In the genomic region with DNA sequence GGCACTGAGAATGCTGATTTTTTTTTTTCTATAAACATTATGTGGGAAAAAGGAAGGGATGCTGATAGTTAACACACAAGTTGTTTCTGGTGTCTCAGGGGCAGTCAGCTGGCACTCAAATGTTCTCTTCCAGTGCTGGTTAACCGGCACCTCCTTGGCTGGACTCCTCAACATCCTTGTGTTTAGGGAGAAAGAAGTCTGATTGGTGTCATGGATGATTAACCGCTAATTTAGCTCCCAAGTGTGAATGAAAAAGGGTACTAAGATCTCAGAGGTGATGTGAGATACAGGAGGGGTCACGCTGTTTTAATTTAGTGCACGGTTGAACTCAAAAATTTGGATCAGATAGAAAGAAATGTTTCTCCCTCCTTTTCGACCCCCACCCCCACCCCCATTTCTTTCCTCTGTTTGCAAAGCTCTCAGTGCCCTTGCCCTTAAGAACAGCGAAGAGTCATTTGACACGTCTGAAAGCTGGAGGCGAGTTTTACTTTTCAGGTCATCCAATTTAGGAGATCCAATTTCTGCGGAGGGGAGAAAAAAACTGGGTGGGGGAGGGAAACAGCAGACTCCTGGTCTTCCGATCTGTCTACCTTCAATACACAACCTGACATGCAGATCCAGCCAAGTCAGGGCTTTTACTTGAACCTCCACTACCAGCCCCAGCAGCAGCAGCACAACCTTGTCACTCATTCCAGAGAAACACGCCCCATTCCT, we compare ENCODE assay signal across 8 mouse cellular contexts. TPM values are rescaled to one million over a fixed set of nuclear protein-coding genes. Genes with fewer than 3 reads are reported as not detected.
DNase-seq lines count a peak whose midpoint lies in the region; ATAC-seq and TF ChIP-seq lines count a peak whose summit lies in the region.

No protein-coding gene starts in this region.

- 3% methylated on average over 11 of the region's 11 CpGs for WGBS in heart, embryonic 11.5 days (ENCODE audit: insufficient replicate concordance)
- 4% methylated on average over 11 of the region's 11 CpGs for WGBS in forebrain, embryonic 15.5 days
- WGBS in liver, embryonic 15.5 days (ENCODE audit: insufficient replicate concordance): 7% methylated on average over 11 of the region's 11 CpGs

- H3K9ac ChIP-seq in heart, embryonic 11.5 days (ENCODE audit: low read depth, low read length): no peak overlapping the region; the same call in 1 of the 2 replicates
- peak overlapping the region; percentile 52; the same call in 1 of the 2 replicates for H3K9ac ChIP-seq in ES-E14 (ENCODE audit: insufficient read depth, low read depth, low read length, poor library complexity, severe bottlenecking)
- peak overlapping the region; percentile 73; the same call in 1 of the 2 replicates for H3K9ac ChIP-seq in forebrain, embryonic 15.5 days (replicated peaks)
- 0 out of 2 replicates have a peak overlapping the region, but pooled peaks have one; percentile 28 for H3K9ac ChIP-seq in liver, embryonic 15.5 days

- H3K4me1 ChIP-seq in heart, embryonic 11.5 days (ENCODE audit: control insufficient read depth, insufficient read depth, low read length): peaks cover 32% of the 10 kb centered on the region
- peaks cover 8 to 12% of the 10 kb centered on the region in 2 experiments for H3K4me1 ChIP-seq in ES-E14 (ENCODE audit: control insufficient read depth in 2 of 2, insufficient read depth in 2 of 2, low read length in 2 of 2, poor library complexity in 1 of 2)
- peaks cover 13% of the 10 kb centered on the region for H3K4me1 ChIP-seq in forebrain, embryonic 15.5 days
- H3K4me1 ChIP-seq in liver, embryonic 15.5 days (replicated peaks): peaks cover 44% of the 10 kb centered on the region

- H3K9me3 ChIP-seq in heart, embryonic 11.5 days (replicated peaks; ENCODE audit: control insufficient read depth, low read length): no peaks in the 10 kb centered on the region
- no peaks in the 10 kb centered on the region for H3K9me3 ChIP-seq in ES-E14 (ENCODE audit: control insufficient read depth, insufficient read depth, low read depth, low read length)
- no peaks in the 10 kb centered on the region for H3K9me3 ChIP-seq in forebrain, embryonic 15.5 days
- no peaks in the 10 kb centered on the region for H3K9me3 ChIP-seq in liver, embryonic 15.5 days (replicated peaks)

- H3K27me3 ChIP-seq in heart, embryonic 11.5 days (ENCODE audit: control insufficient read depth, insufficient read depth, low read length): no peaks in the 10 kb centered on the region
- H3K27me3 ChIP-seq in forebrain, embryonic 15.5 days: peaks cover 18% of the 10 kb centered on the region
- peaks cover 16% of the 10 kb centered on the region for H3K27me3 ChIP-seq in liver, embryonic 15.5 days

- H3K36me3 ChIP-seq in heart, embryonic 11.5 days (ENCODE audit: control insufficient read depth, insufficient read depth, low read length): no peaks in the 10 kb centered on the region
- H3K36me3 ChIP-seq in ES-E14 (ENCODE audit: control insufficient read depth, insufficient read depth, low read length, poor library complexity, severe bottlenecking): peaks cover 2% of the 10 kb centered on the region
- H3K36me3 ChIP-seq in forebrain, embryonic 15.5 days: no peaks in the 10 kb centered on the region
- H3K36me3 ChIP-seq in liver, embryonic 15.5 days (replicated peaks): no peaks in the 10 kb centered on the region

- peak overlapping the region; percentile 50; the same call in 1 of the 2 replicates for H3K27ac ChIP-seq in heart, embryonic 11.5 days (ENCODE audit: low read depth, low read length)
- peak overlapping the region; percentile 91 for H3K27ac ChIP-seq in ES-E14 (ENCODE audit: insufficient read depth, low read depth, low read length, poor library complexity, severe bottlenecking)
- no peak overlapping the region for H3K27ac ChIP-seq in forebrain, embryonic 15.5 days (replicated peaks)
- H3K27ac ChIP-seq in liver, embryonic 15.5 days (replicated peaks): no peak overlapping the region

- ATAC-seq in heart, embryonic 11.5 days (replicated peaks; ENCODE audit: insufficient number of reproducible peaks, low FRiP score, low TSS enrichment): no peak
- no peak for ATAC-seq in forebrain, embryonic 15.5 days (replicated peaks)
- no peak for ATAC-seq in liver, embryonic 15.5 days (ENCODE audit: insufficient read depth)

- intact Hi-C loops in left cerebral cortex, postnatal 36 days (cut with DNase I): loop anchor here (5.0 kb wide), 2 partner anchors 40 to 100 kb away; a partner anchor contains a TSS

- in situ Hi-C loops in ES-E14 (cut with MboI; ENCODE audit: low sequenced_read_pairs in 2 of 2, unreplicated experiment in 2 of 2): no loop called here

- no peak for DNase-seq in heart, adult 11 months
- no peak for DNase-seq in ES-E14 (ENCODE audit: low read depth, low spot score)
- no peak for DNase-seq in spleen, postnatal 36 days (ENCODE audit: low spot score in 2 of 2)
- DNase-seq in gastrocnemius, postnatal 4 days (ENCODE audit: low spot score in 2 of 2): no peak
- DNase-seq in left cerebral cortex, postnatal 36 days (ENCODE audit: low spot score in 2 of 2): no peak

- H3K4me2 ChIP-seq in heart, embryonic 11.5 days: peak overlapping the region; percentile 90
- H3K4me2 ChIP-seq in forebrain, embryonic 15.5 days (replicated peaks): peak overlapping the region; percentile 81
- H3K4me2 ChIP-seq in liver, embryonic 15.5 days: peak overlapping the region; percentile 97

- H3K4me3 ChIP-seq in heart, embryonic 11.5 days (ENCODE audit: low read depth, low read length): peak overlapping the region; percentile 92
- H3K4me3 ChIP-seq in ES-E14 (ENCODE audit: insufficient read depth in 1 of 2, low read depth in 1 of 2, low read length in 2 of 2, poor library complexity in 1 of 2, severe bottlenecking in 1 of 2): peak overlapping the region; percentile 20 to 93
- H3K4me3 ChIP-seq in forebrain, embryonic 15.5 days: peak overlapping the region; percentile 63
- H3K4me3 ChIP-seq in liver, embryonic 15.5 days (replicated peaks): peak overlapping the region; percentile 75

TF ChIP-seq in ES-E14, 5 proteins besides CTCF, POLR2A, EP300 and RAD21:
- TF ChIP-seq ZC3H11A (IDR thresholded peaks at IDR 0.05; ENCODE audit: borderline replicate concordance, low read depth, low read length) (no peak), MAFK (IDR thresholded peaks at IDR 0.05; ENCODE audit: insufficient read depth, low read depth, low read length) (peak; percentile 84), ZNF384 (IDR thresholded peaks at IDR 0.05; ENCODE audit: low read depth, low read length) (peak; percentile 87)

RNA-seq across cellular contexts. Expression of a gene that starts 0.5 kb away (rescaled TPM):
- polyA plus RNA-seq in heart, embryonic 11.5 days (2014; fragmentation: Nextera tagmentation; extraction: Ambion mirVana): 12.9 and 14.0 TPM in 2 replicates
- total RNA-seq in ES-E14 (2012; rRNA removed): 68.9 and 108 TPM in 2 replicates
- polyA plus RNA-seq in forebrain, embryonic 15.5 days (2015; fragmentation: Nextera tagmentation; extraction: Ambion mirVana): 2.8 and 3.0 TPM in 2 replicates
- 3.0 and 3.5 TPM in 2 replicates for polyA plus RNA-seq in liver, embryonic 15.5 days (2015; fragmentation: Nextera tagmentation; extraction: Ambion mirVana)
- total RNA-seq in gastrocnemius, postnatal 4 days (2021): 10 to 100 TPM; 33.2 to 36.3 TPM
- 10 to 100 TPM; 23.7 to 26.2 TPM for total RNA-seq in left cerebral cortex, postnatal 36 days (2021)

RNA-seq across cellular contexts. Expression of a gene that starts 26.3 kb away (rescaled TPM):
- polyA plus RNA-seq in heart, embryonic 11.5 days (2014; fragmentation: Nextera tagmentation; extraction: Ambion mirVana): 40.7 and 54.2 TPM in 2 replicates
- 64.7 and 71.8 TPM in 2 replicates for total RNA-seq in ES-E14 (2012; rRNA removed)
- 169 and 184 TPM in 2 replicates for polyA plus RNA-seq in forebrain, embryonic 15.5 days (2015; fragmentation: Nextera tagmentation; extraction: Ambion mirVana)
- 17.3 and 18.1 TPM in 2 replicates for polyA plus RNA-seq in liver, embryonic 15.5 days (2015; fragmentation: Nextera tagmentation; extraction: Ambion mirVana)
- 10 to 100 TPM; 38.6 to 47.3 TPM for total RNA-seq in gastrocnemius, postnatal 4 days (2021)
- 10 to 100 TPM; 66.9 to 76.8 TPM for total RNA-seq in left cerebral cortex, postnatal 36 days (2021)

Comparison
In these comparisons a context has a peak if more than half of its experiments do, and no peak if none do; other contexts are left out.
1. H3K27ac ChIP-seq: peak in heart, embryonic 11.5 days (single experiment) and ES-E14 (single experiment); none in forebrain, embryonic 15.5 days (single experiment) and liver, embryonic 15.5 days (single experiment).
2. Peak in every context shown above with its lines, with median percentiles within 50 percentile points of each other: H3K4me2 ChIP-seq and H3K4me3 ChIP-seq.